Mouse (Mus musculus) C2C12 (cell line): Measurements from ENCODE around the gene Arhgef6.

ENCODE experiments used
- CEBPB ChIP-seq: IDR thresholded peaks from one replicate; pipeline ENCODE4 v1.6.1; 2011; ENCODE audit warnings: low read depth, mild to moderate bottlenecking, control low read depth, moderate library complexity
- CTCF ChIP-seq: IDR thresholded peaks from one replicate; pipeline ENCODE4 v1.5.1; 2011; ENCODE audit not compliant: control insufficient read depth, insufficient read depth, insufficient read length
- FOSL1 ChIP-seq: IDR thresholded peaks from one replicate; pipeline ENCODE4 v1.8.0; 2011; ENCODE audit warnings: mild to moderate bottlenecking, low read length; ENCODE audit not compliant: poor library complexity, insufficient read depth, severe bottlenecking
- MAX ChIP-seq: IDR thresholded peaks from one replicate; pipeline ENCODE4 v1.6.1; 2011; ENCODE audit warnings: mild to moderate bottlenecking, control low read depth
- MYOD1 ChIP-seq: IDR thresholded peaks from one replicate; pipeline ENCODE4 v1.6.1; 2011; ENCODE audit warnings: low read depth; ENCODE audit not compliant: control insufficient read depth, insufficient read length
- MYOG ChIP-seq: IDR thresholded peaks from one replicate; pipeline ENCODE4 v1.6.1; 2011; ENCODE audit not compliant: control insufficient read depth, insufficient read length; ENCODE audit errors: extremely low read depth
- USF1 ChIP-seq: IDR thresholded peaks from one replicate; pipeline ENCODE4 v1.6.1; 2011; ENCODE audit warnings: low read depth, mild to moderate bottlenecking, control low read depth, moderate library complexity

DNA sequence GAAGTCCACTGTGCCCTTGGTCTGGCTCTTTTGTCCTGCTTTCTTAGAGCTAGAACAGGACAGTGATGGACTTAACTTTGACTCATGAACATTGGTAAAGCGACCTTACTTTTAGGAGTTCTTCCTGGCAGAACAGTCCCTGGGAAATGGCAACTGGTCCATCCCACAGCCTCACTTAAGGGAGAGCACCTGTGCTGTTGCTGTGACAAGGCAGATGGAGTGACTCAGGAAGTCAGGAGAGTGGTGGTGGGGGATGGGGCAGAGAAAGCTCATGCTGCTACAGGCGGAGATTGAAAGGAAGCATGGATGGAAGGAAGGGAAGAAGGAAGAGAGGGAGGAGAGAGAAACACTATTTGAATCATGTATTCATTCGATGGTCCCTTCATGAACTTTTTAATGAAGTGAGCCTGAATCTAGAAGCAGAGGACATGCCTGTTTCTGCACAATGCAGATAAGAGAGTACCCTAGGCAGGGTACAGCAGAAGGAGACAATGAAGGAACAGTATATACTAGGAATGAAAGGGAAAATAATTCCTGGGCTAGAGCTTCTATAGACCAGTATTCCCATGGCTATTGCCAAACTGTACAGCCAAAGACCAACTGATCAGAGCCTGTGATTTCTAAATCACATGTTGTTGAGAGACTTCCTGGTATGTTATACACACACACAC, 10.7 kb downstream of the Arhgef6 start:
- TF ChIP-seq CTCF: no peak
- TF ChIP-seq CEBPB: no peak
- no peak for TF ChIP-seq MAX
- TF ChIP-seq MYOD1: no peak
- no peak for TF ChIP-seq MYOG
- TF ChIP-seq USF1: no peak
- TF ChIP-seq FOSL1: no peak
